14 mouse cellular contexts compared by ENCODE assay signal in genomic region chr2:91180706-91181105, GRCm38 (mm10). TPM values are rescaled to one million over a fixed set of nuclear protein-coding genes. Genes with fewer than 3 reads are reported as not detected.
A peak's percentile ranks its signal among the peaks of the same experiment; 100 is the strongest.
DNase-seq lines count a peak whose midpoint lies in the region; ATAC-seq and TF ChIP-seq lines count a peak whose summit lies in the region.
"Had no signal": no experiment of that assay in that cellular context is flagged by ENCODE, and none has a peak within 500 bp of the region (broad histone marks: within the 10 kb centered on the region; RNA-seq: fewer than 3 reads in every experiment).

No protein-coding gene starts in this region.

- no peaks in the 10 kb centered on the region for H3K27me3 ChIP-seq in forebrain, postnatal 0 days (ENCODE audit: insufficient read depth, low read length)
- H3K27me3 ChIP-seq in forebrain, embryonic 10.5 days (ENCODE audit: poor library complexity, severe bottlenecking) = peaks cover 9% of the 10 kb centered on the region; the same call in 1 of the 2 replicates
- H3K27me3 ChIP-seq in neural tube, embryonic 13.5 days = no peaks in the 10 kb centered on the region
- no peaks in the 10 kb centered on the region for H3K27me3 ChIP-seq in intestine, embryonic 15.5 days (replicated peaks)
- H3K27me3 ChIP-seq: liver, embryonic 13.5 days had no signal

- H3K4me2 ChIP-seq in forebrain, postnatal 0 days (ENCODE audit: low read depth) = peak overlapping the region; percentile 88
- peak overlapping the region; percentile 87 for H3K4me2 ChIP-seq in neural tube, embryonic 13.5 days
- no peak overlapping the region for H3K4me2 ChIP-seq in intestine, embryonic 15.5 days (replicated peaks)

- ATAC-seq in forebrain, postnatal 0 days = no peak
- no peak for ATAC-seq in neural tube, embryonic 13.5 days (ENCODE audit: low read depth)
- no peak for ATAC-seq in intestine, embryonic 15.5 days

- H3K4me3 ChIP-seq in forebrain, postnatal 0 days (ENCODE audit: low read depth, low read length) = 0 out of 2 replicates have a peak overlapping the region, but pooled peaks have one; percentile 91
- H3K4me3 ChIP-seq in forebrain, embryonic 10.5 days = no peak overlapping the region
- H3K4me3 ChIP-seq in neural tube, embryonic 13.5 days = no peak overlapping the region
- no peak overlapping the region for H3K4me3 ChIP-seq in intestine, embryonic 15.5 days (replicated peaks)
- H3K4me3 ChIP-seq: erythroblast, embryonic 14.5 days; gastrocnemius, adult 2 months had no signal

- H3K27ac ChIP-seq in forebrain, postnatal 0 days (ENCODE audit: low read depth, low read length) = no peak overlapping the region
- H3K27ac ChIP-seq in forebrain, embryonic 10.5 days = no peak overlapping the region
- H3K27ac ChIP-seq in neural tube, embryonic 13.5 days (replicated peaks) = no peak overlapping the region
- no peak overlapping the region for H3K27ac ChIP-seq in intestine, embryonic 15.5 days
- H3K27ac ChIP-seq: gastrocnemius, adult 2 months; liver, embryonic 13.5 days had no signal

- H3K9me3 ChIP-seq in forebrain, postnatal 0 days (ENCODE audit: low read length) = no peaks in the 10 kb centered on the region
- no peaks in the 10 kb centered on the region for H3K9me3 ChIP-seq in forebrain, embryonic 10.5 days
- H3K9me3 ChIP-seq in neural tube, embryonic 13.5 days = no peaks in the 10 kb centered on the region
- H3K9me3 ChIP-seq in intestine, embryonic 15.5 days = no peaks in the 10 kb centered on the region
- H3K9me3 ChIP-seq: G1E; liver, embryonic 13.5 days had no signal

- no peak for TF ChIP-seq CTCF in forebrain, postnatal 0 days (IDR thresholded peaks at IDR 0.05; ENCODE audit: low read depth)
- TF ChIP-seq CTCF in brain, embryonic 14.5 days (IDR thresholded peaks at IDR 0.05; ENCODE audit: borderline replicate concordance, extremely low read depth, insufficient read depth, insufficient read length) = no peak

- peaks cover 13% of the 10 kb centered on the region for H3K4me1 ChIP-seq in forebrain, postnatal 0 days (ENCODE audit: insufficient read depth)
- peaks cover 44% of the 10 kb centered on the region for H3K4me1 ChIP-seq in forebrain, embryonic 10.5 days
- H3K4me1 ChIP-seq in neural tube, embryonic 13.5 days (replicated peaks) = peaks cover 33% of the 10 kb centered on the region
- peaks cover 5% of the 10 kb centered on the region; the same call in 1 of the 2 replicates for H3K4me1 ChIP-seq in intestine, embryonic 15.5 days (replicated peaks)

- 62% methylated on average over 5 of the region's 5 CpGs for WGBS in forebrain, postnatal 0 days
- whole genome bisulfite sequencing in forebrain, embryonic 10.5 days = 76% methylated on average over 5 of the region's 5 CpGs
- WGBS in neural tube, embryonic 13.5 days = 69% methylated on average over 5 of the region's 5 CpGs
- 73% methylated on average over 5 of the region's 5 CpGs for WGBS in intestine, embryonic 15.5 days

- TF ChIP-seq POLR2A in brain, embryonic 14.5 days (IDR thresholded peaks at IDR 0.05; ENCODE audit: borderline replicate concordance, extremely low read depth, insufficient read depth, insufficient read length, poor library complexity, severe bottlenecking) = no peak

- H3K9ac ChIP-seq in forebrain, postnatal 0 days = no peak overlapping the region
- peak overlapping the region; percentile 88 for H3K9ac ChIP-seq in neural tube, embryonic 13.5 days
- no peak overlapping the region for H3K9ac ChIP-seq in intestine, embryonic 15.5 days
- H3K9ac ChIP-seq: liver, embryonic 13.5 days had no signal

- DNase-seq in forebrain, postnatal 0 days = no peak
- no peak for DNase-seq in forebrain, embryonic 10.5 days (ENCODE audit: extremely low spot score, low spot score)
- DNase-seq in brain, embryonic 14.5 days (ENCODE audit: low read depth) = peak; percentile 28
- peak; percentile 52 to 74 for DNase-seq in cerebellum, postnatal 25 days
- no peak for DNase-seq in frontal cortex, postnatal 36 days (ENCODE audit: low spot score in 2 of 2)
- DNase-seq: adrenal gland, postnatal 36 days; gastrocnemius, adult 2 months; kidney, adult 8-10 months; liver, embryonic 13.5 days; lung, postnatal 14 days had no signal

- H3K36me3 ChIP-seq in forebrain, postnatal 0 days (ENCODE audit: insufficient read depth) = peaks cover 29% of the 10 kb centered on the region
- H3K36me3 ChIP-seq in forebrain, embryonic 10.5 days (replicated peaks) = peaks cover 23% of the 10 kb centered on the region
- peaks cover 32% of the 10 kb centered on the region for H3K36me3 ChIP-seq in neural tube, embryonic 13.5 days
- H3K36me3 ChIP-seq in intestine, embryonic 15.5 days = no peaks in the 10 kb centered on the region

RNA-seq across cellular contexts. Expression of gene Madd, which starts 2.9 kb away (rescaled TPM):
- 48.9 and 50.0 TPM in 2 replicates for total RNA-seq in forebrain, postnatal 0 days (2014; rRNA removed)
- polyA plus RNA-seq in forebrain, postnatal 0 days (2015; fragmentation: Nextera tagmentation; extraction: Ambion mirVana) = 20.4 and 28.5 TPM in 2 replicates
- 14.5 and 17.8 TPM in 2 replicates for polyA plus RNA-seq in forebrain, embryonic 10.5 days (2016; fragmentation: Nextera tagmentation; extraction: Ambion mirVana)
- 71.0 and 107 TPM in 2 replicates for polyA plus RNA-seq in brain, embryonic 14.5 days (2012; rRNA removed)
- polyA plus RNA-seq in neural tube, embryonic 13.5 days (2015; fragmentation: Nextera tagmentation; extraction: Ambion mirVana) = 47.3 and 51.6 TPM in 2 replicates
- polyA plus RNA-seq in intestine, embryonic 15.5 days (2015; fragmentation: Nextera tagmentation; extraction: Ambion mirVana) = 8.0 and 11.0 TPM in 2 replicates

RNA-seq across cellular contexts. Expression of gene Nr1h3, which starts 21.9 kb away (rescaled TPM):
- total RNA-seq in forebrain, postnatal 0 days (2014; rRNA removed) = 1.5 and 3.4 TPM in 2 replicates
- polyA plus RNA-seq in forebrain, postnatal 0 days (2015; fragmentation: Nextera tagmentation; extraction: Ambion mirVana) = 1.6 and 1.8 TPM in 2 replicates
- 1.4 and 2.5 TPM in 2 replicates for polyA plus RNA-seq in forebrain, embryonic 10.5 days (2016; fragmentation: Nextera tagmentation; extraction: Ambion mirVana)
- 3.3 and 3.9 TPM in 2 replicates for polyA plus RNA-seq in brain, embryonic 14.5 days (2012; rRNA removed)
- polyA plus RNA-seq in neural tube, embryonic 13.5 days (2015; fragmentation: Nextera tagmentation; extraction: Ambion mirVana) = 1.1 and 1.5 TPM in 2 replicates
- 12.8 and 14.3 TPM in 2 replicates for polyA plus RNA-seq in intestine, embryonic 15.5 days (2015; fragmentation: Nextera tagmentation; extraction: Ambion mirVana)

RNA-seq across cellular contexts. Expression of gene Acp2, which starts 22.0 kb away (rescaled TPM):
- total RNA-seq in forebrain, postnatal 0 days (2014; rRNA removed) = 32.9 and 39.4 TPM in 2 replicates
- polyA plus RNA-seq in forebrain, postnatal 0 days (2015; fragmentation: Nextera tagmentation; extraction: Ambion mirVana) = 24.4 and 32.2 TPM in 2 replicates
- 25.4 and 27.7 TPM in 2 replicates for polyA plus RNA-seq in forebrain, embryonic 10.5 days (2016; fragmentation: Nextera tagmentation; extraction: Ambion mirVana)
- polyA plus RNA-seq in brain, embryonic 14.5 days (2012; rRNA removed) = 33.5 and 41.2 TPM in 2 replicates
- polyA plus RNA-seq in neural tube, embryonic 13.5 days (2015; fragmentation: Nextera tagmentation; extraction: Ambion mirVana) = 37.2 and 43.3 TPM in 2 replicates
- 20.4 and 20.9 TPM in 2 replicates for polyA plus RNA-seq in intestine, embryonic 15.5 days (2015; fragmentation: Nextera tagmentation; extraction: Ambion mirVana)

RNA-seq across cellular contexts. Expression of gene Ddb2, which starts 56.1 kb away (rescaled TPM):
- 11.2 and 12.9 TPM in 2 replicates for total RNA-seq in forebrain, postnatal 0 days (2014; rRNA removed)
- polyA plus RNA-seq in forebrain, postnatal 0 days (2015; fragmentation: Nextera tagmentation; extraction: Ambion mirVana) = 10.0 and 10.2 TPM in 2 replicates
- polyA plus RNA-seq in forebrain, embryonic 10.5 days (2016; fragmentation: Nextera tagmentation; extraction: Ambion mirVana) = 9.3 and 10.6 TPM in 2 replicates
- polyA plus RNA-seq in brain, embryonic 14.5 days (2012; rRNA removed) = 25.2 and 39.5 TPM in 2 replicates
- polyA plus RNA-seq in neural tube, embryonic 13.5 days (2015; fragmentation: Nextera tagmentation; extraction: Ambion mirVana) = 11.7 and 14.1 TPM in 2 replicates
- 14.8 and 17.4 TPM in 2 replicates for polyA plus RNA-seq in intestine, embryonic 15.5 days (2015; fragmentation: Nextera tagmentation; extraction: Ambion mirVana)

Comparison
In these comparisons a context has a peak if more than half of its experiments do, and no peak if none do; other contexts are left out.
1. DNase-seq: peak in brain, embryonic 14.5 days (single experiment) and cerebellum, postnatal 25 days (2 of 2); none in forebrain, postnatal 0 days (single experiment), forebrain, embryonic 10.5 days (single experiment) and frontal cortex, postnatal 36 days (0 of 2).